Mouse (Mus musculus) thymus, adult 2 months (tissue): ENCODE results near the gene Alg1.

ENCODE experiments used
- CTCF ChIP-seq: fragments of 200-500 bp; IDR thresholded peaks from 2 replicates; pipeline ENCODE4 v1.5.1; 2012; ENCODE audit warnings: mild to moderate bottlenecking, control low read depth, low read length, moderate library complexity, borderline replicate concordance; ENCODE audit not compliant: control insufficient read depth, poor library complexity, insufficient read depth; ENCODE audit errors: extremely low read depth
- POLR2A ChIP-seq: fragments of 200-500 bp; IDR thresholded peaks from 2 replicates; pipeline ENCODE4 v1.6.1; 2012; ENCODE audit warnings: mild to moderate bottlenecking, low read length, control low read depth, moderate library complexity; ENCODE audit not compliant: control insufficient read depth, poor library complexity, insufficient read depth; ENCODE audit errors: extremely low read depth

- no peak for TF ChIP-seq POLR2A
- TF ChIP-seq CTCF, result no peak
Measured at GRCm38 (mm10) chr16:5205431-5205970, 27.9 kb upstream of the Alg1 start.
